Mouse (Mus musculus): ENCODE measurements around the gene Sag. TPM values are rescaled to one million over a fixed set of nuclear protein-coding genes. Genes with fewer than 3 reads are reported as not detected.
"Not testable (repeated sequence)": the region's sequence is repeated elsewhere in the genome, so short reads cannot be mapped to it uniquely, and the experiment has no call there.

Sag gene
- polyA plus RNA-seq, 1 experiment from 2014 or later, result 2.6 TPM

GRCm38 (mm10) chr1:87826474-87826873, 23.0 kb downstream of the Sag start:
- no peak overlapping the region for H3K9ac ChIP-seq (replicated peaks; ENCODE audit: low read depth, low read length)
- no peaks in the 10 kb centered on the region for H3K9me3 ChIP-seq (ENCODE audit: control insufficient read depth, low read depth, low read length)
- no peaks in the 10 kb centered on the region for H3K36me3 ChIP-seq (ENCODE audit: control insufficient read depth, insufficient read depth, low read length)
- H3K4me1 ChIP-seq (ENCODE audit: control insufficient read depth, insufficient read depth, low read length), result peaks cover 14% of the 10 kb centered on the region
- H3K27me3 ChIP-seq (ENCODE audit: control insufficient read depth, insufficient read depth, low read length), result no peaks in the 10 kb centered on the region
- 79% methylated on average over 2 of the region's 2 CpGs for WGBS
- ATAC-seq (ENCODE audit: insufficient number of reproducible peaks, insufficient read depth, low FRiP score, low read depth), result no peak
- no peak overlapping the region for H3K4me2 ChIP-seq (replicated peaks; ENCODE audit: low read depth, low read length)
- H3K27ac ChIP-seq (ENCODE audit: low read length), result no peak overlapping the region
- H3K4me3 ChIP-seq (ENCODE audit: low read depth, low read length), result no peak overlapping the region

DNA sequence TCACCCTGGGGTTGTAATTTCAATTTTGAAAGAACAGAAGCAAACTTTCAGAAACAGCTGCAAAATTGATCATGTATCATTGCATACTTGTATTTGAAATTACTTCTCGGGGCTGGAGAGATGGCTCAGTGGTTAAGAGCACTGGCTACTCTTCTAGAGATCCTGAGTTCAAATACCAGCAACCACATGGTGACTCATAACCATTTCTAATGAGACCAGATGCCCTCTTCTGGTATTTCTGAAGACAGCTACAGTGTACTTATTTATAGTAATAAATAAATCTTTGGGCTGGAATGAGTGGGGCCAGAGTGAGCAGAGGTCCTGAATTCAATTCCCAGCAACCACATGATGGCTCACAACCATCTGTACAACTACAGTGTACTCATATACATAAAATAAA, 24.0 kb downstream of the Sag start:
- H3K27me3 ChIP-seq (ENCODE audit: control insufficient read depth, insufficient read depth, low read length); H3K9ac ChIP-seq (replicated peaks; ENCODE audit: low read depth, low read length); H3K4me2 ChIP-seq (replicated peaks; ENCODE audit: low read depth, low read length); H3K27ac ChIP-seq (ENCODE audit: low read length); H3K36me3 ChIP-seq (ENCODE audit: control insufficient read depth, insufficient read depth, low read length); H3K4me3 ChIP-seq (ENCODE audit: low read depth, low read length); H3K9me3 ChIP-seq (ENCODE audit: control insufficient read depth, low read depth, low read length); ATAC-seq (ENCODE audit: insufficient number of reproducible peaks, insufficient read depth, low FRiP score, low read depth): not testable (repeated sequence)
- H3K4me1 ChIP-seq (ENCODE audit: control insufficient read depth, insufficient read depth, low read length), result peaks cover 14% of the 10 kb centered on the region
- 84% methylated on average over 1 of the region's 1 CpGs for WGBS

DNA sequence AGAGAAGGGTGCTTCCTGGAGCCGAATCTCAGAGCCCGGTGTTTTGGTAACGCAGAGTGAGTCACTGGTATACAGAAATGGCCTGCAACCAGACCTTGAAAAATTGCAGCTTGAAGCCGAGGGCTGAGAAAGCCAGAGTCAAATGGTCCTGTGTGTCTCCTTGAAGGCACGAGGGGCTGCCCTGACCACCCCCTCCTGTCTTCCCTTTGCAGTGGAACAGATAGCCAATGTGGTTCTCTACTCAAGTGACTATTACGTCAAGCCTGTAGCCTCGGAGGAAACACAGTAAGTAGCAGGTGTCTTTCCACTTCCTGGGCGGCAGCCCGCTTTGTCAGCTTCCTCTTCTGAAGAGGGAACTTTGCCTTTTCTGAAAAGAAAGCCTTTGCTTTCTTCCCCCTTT, 24.7 kb downstream of the Sag start:
- no peak overlapping the region for H3K9ac ChIP-seq (replicated peaks; ENCODE audit: low read depth, low read length)
- H3K9me3 ChIP-seq (ENCODE audit: control insufficient read depth, low read depth, low read length), result no peaks in the 10 kb centered on the region
- no peak overlapping the region for H3K4me3 ChIP-seq (ENCODE audit: low read depth, low read length)
- no peak overlapping the region for H3K4me2 ChIP-seq (replicated peaks; ENCODE audit: low read depth, low read length)
- peaks cover 14% of the 10 kb centered on the region for H3K4me1 ChIP-seq (ENCODE audit: control insufficient read depth, insufficient read depth, low read length)
- 48% methylated on average over 9 of the region's 9 CpGs for WGBS
- H3K27ac ChIP-seq (ENCODE audit: low read length), result no peak overlapping the region
- ATAC-seq (ENCODE audit: insufficient number of reproducible peaks, insufficient read depth, low FRiP score, low read depth), result no peak
- no peaks in the 10 kb centered on the region for H3K27me3 ChIP-seq (ENCODE audit: control insufficient read depth, insufficient read depth, low read length)
- H3K36me3 ChIP-seq (ENCODE audit: control insufficient read depth, insufficient read depth, low read length), result no peaks in the 10 kb centered on the region

DNA sequence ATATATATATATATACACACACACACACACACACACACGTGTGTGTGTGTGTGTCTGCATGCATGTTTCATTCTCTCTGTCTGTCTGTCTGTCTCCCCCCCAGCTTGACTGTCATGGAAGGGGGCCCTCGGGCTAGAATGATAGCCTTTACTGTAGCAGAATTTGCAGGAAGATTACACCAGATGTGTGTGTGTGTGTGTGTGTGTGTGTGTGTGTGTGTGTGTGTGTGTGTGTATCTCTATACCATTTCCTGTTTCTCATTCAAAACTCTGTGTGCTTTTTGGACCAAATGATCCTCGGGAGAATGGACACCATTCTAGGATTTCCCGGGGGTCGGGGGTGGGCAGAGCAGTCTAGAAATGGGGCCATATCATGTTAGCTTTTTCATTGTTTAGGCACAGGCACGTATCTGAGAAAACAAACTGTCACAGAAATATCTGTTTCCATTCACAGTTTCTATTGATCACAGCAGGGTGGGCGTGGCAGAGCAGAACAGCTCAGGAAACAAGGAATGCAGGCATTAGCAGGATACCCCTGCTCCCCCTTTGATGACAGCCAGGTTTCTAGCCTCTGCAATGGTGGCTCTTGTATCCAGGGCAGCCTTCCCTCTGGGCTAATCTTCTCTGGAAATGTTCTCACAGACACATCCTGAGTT, 25.6 kb downstream of the Sag start:
- WGBS, result 34% methylated on average over 7 of the region's 7 CpGs
- Histone ChIP-seq H3K27ac (ENCODE audit: low read length) (no peak overlapping the region), H3K4me3 (ENCODE audit: low read depth, low read length) (no peak overlapping the region), H3K4me1 (ENCODE audit: control insufficient read depth, insufficient read depth, low read length) (peaks cover 14% of the 10 kb centered on the region), H3K9me3 (ENCODE audit: control insufficient read depth, low read depth, low read length) (no peaks in the 10 kb centered on the region), H3K27me3 (ENCODE audit: control insufficient read depth, insufficient read depth, low read length) (no peaks in the 10 kb centered on the region), H3K36me3 (ENCODE audit: control insufficient read depth, insufficient read depth, low read length) (no peaks in the 10 kb centered on the region), H3K4me2 (replicated peaks; ENCODE audit: low read depth, low read length) (no peak overlapping the region), H3K9ac (replicated peaks; ENCODE audit: low read depth, low read length) (no peak overlapping the region)
- ATAC-seq (ENCODE audit: insufficient number of reproducible peaks, insufficient read depth, low FRiP score, low read depth), result no peak

GRCm38 (mm10) chr1:87829621-87830211, 26.2 kb downstream of the Sag start:
- Histone ChIP-seq H3K36me3 (ENCODE audit: control insufficient read depth, insufficient read depth, low read length) (no peaks in the 10 kb centered on the region), H3K9me3 (ENCODE audit: control insufficient read depth, low read depth, low read length) (no peaks in the 10 kb centered on the region), H3K4me3 (ENCODE audit: low read depth, low read length) (no peak overlapping the region), H3K4me1 (ENCODE audit: control insufficient read depth, insufficient read depth, low read length) (peaks cover 14% of the 10 kb centered on the region), H3K4me2 (replicated peaks; ENCODE audit: low read depth, low read length) (no peak overlapping the region), H3K9ac (replicated peaks; ENCODE audit: low read depth, low read length) (no peak overlapping the region), H3K27me3 (ENCODE audit: control insufficient read depth, insufficient read depth, low read length) (no peaks in the 10 kb centered on the region), H3K27ac (ENCODE audit: low read length) (no peak overlapping the region)
- no peak for ATAC-seq (ENCODE audit: insufficient number of reproducible peaks, insufficient read depth, low FRiP score, low read depth)
- WGBS, result 46% methylated on average over 6 of the region's 6 CpGs

DNA sequence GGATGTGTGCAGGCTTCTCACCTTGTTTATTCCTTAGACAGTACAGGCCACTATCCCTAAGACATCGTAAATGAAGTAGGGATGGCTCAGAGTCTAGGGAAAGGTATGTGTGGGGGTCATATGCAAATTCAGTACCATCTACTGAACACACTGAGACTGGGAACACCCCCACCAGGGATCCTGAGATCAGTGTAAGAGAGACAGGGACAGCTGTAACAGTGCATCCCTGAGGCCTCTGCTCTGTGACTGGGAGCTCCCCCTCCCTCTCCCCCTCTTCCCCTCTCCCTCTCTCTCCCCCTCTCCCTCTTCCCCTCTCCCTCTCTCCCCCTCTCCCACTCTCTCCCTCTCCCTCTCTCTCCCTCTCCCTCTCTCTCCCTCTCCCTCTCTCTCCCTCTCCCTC, 33.0 kb downstream of the Sag start:
- Histone ChIP-seq H3K4me2 (replicated peaks; ENCODE audit: low read depth, low read length) (no peak overlapping the region), H3K36me3 (ENCODE audit: control insufficient read depth, insufficient read depth, low read length) (no peaks in the 10 kb centered on the region), H3K4me3 (ENCODE audit: low read depth, low read length) (no peak overlapping the region), H3K9me3 (ENCODE audit: control insufficient read depth, low read depth, low read length) (no peaks in the 10 kb centered on the region), H3K27ac (ENCODE audit: low read length) (no peak overlapping the region), H3K4me1 (ENCODE audit: control insufficient read depth, insufficient read depth, low read length) (no peaks in the 10 kb centered on the region), H3K9ac (replicated peaks; ENCODE audit: low read depth, low read length) (no peak overlapping the region), H3K27me3 (ENCODE audit: control insufficient read depth, insufficient read depth, low read length) (no peaks in the 10 kb centered on the region)
- no peak for ATAC-seq (ENCODE audit: insufficient number of reproducible peaks, insufficient read depth, low FRiP score, low read depth)
- 50% methylated on average over 1 of the region's 1 CpGs for WGBS

DNA sequence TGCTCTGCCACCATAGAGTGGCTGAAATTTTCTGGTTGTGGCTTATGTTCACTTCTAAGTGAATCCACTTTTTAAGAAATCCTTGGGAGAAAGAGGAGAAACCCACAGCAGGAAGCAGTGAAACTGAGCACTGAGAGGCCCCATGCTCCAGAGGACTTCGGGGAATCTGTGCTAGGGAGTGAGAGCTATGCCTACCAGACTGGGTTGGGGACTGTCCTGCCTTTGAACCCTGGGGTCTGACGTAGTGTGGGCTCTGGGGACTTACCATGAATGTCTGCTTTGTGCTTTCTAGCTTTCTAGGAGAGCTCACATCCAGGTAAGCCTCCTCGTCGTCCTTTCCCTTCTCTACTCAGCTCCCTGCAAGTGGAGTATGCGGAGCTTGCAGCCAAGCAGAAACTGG, 33.5 kb downstream of the Sag start:
- Histone ChIP-seq H3K27ac (ENCODE audit: low read length) (no peak overlapping the region), H3K27me3 (ENCODE audit: control insufficient read depth, insufficient read depth, low read length) (no peaks in the 10 kb centered on the region), H3K4me1 (ENCODE audit: control insufficient read depth, insufficient read depth, low read length) (no peaks in the 10 kb centered on the region), H3K9me3 (ENCODE audit: control insufficient read depth, low read depth, low read length) (no peaks in the 10 kb centered on the region), H3K4me3 (ENCODE audit: low read depth, low read length) (no peak overlapping the region), H3K9ac (replicated peaks; ENCODE audit: low read depth, low read length) (no peak overlapping the region), H3K36me3 (ENCODE audit: control insufficient read depth, insufficient read depth, low read length) (no peaks in the 10 kb centered on the region), H3K4me2 (replicated peaks; ENCODE audit: low read depth, low read length) (no peak overlapping the region)
- no peak for ATAC-seq (ENCODE audit: insufficient number of reproducible peaks, insufficient read depth, low FRiP score, low read depth)
- WGBS, result 47% methylated on average over 5 of the region's 5 CpGs

DNA sequence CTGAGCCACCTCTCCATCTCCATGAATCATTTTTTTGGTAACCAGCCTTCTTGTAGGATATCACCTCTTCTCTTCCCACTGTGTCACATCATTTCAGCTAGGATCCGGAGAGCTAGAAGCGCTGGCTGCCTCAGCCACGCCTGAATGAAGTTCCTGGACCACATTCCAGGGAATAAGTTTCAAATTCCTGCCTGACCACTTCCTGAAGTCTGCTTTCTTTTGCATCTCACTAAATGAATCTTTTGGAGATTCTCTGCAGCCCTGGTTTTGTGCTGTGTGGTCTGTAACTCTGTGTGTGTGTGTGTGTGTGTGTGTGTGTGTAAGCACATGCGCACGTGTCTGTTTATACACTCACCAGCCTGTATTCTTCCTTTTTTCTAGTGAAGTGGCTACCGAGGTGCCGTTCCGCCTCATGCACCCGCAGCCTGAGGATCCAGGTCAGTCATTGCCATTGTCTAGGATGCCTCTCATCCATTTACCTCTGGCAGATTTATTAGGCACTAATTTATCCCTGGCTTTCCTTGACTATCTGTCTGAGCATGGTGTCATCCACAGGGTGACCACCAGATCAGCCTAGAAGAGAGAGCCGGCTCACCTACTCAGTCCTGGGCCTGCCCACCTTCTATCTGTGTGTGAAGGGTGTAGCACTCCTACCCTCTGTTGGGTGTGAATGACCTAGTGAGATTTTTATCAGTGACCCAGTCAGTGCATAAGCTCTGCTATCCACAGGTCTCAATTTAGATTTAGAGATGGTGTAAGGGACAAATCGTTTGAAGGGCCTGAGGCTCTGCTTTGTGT, 37.1 kb downstream of the Sag start:
- H3K9ac ChIP-seq (replicated peaks; ENCODE audit: low read depth, low read length), result no peak overlapping the region
- WGBS, result 67% methylated on average over 11 of the region's 11 CpGs
- H3K4me1 ChIP-seq (ENCODE audit: control insufficient read depth, insufficient read depth, low read length), result no peaks in the 10 kb centered on the region
- H3K4me2 ChIP-seq (replicated peaks; ENCODE audit: low read depth, low read length), result no peak overlapping the region
- H3K36me3 ChIP-seq (ENCODE audit: control insufficient read depth, insufficient read depth, low read length), result no peaks in the 10 kb centered on the region
- no peak overlapping the region for H3K27ac ChIP-seq (ENCODE audit: low read length)
- no peak overlapping the region for H3K4me3 ChIP-seq (ENCODE audit: low read depth, low read length)
- no peaks in the 10 kb centered on the region for H3K27me3 ChIP-seq (ENCODE audit: control insufficient read depth, insufficient read depth, low read length)
- no peaks in the 10 kb centered on the region for H3K9me3 ChIP-seq (ENCODE audit: control insufficient read depth, low read depth, low read length)
- ATAC-seq (ENCODE audit: insufficient number of reproducible peaks, insufficient read depth, low FRiP score, low read depth), result no peak
